Mouse (Mus musculus) stomach, adult 2 months (tissue): ENCODE results near the gene Tmem145. TPM values are rescaled to one million over a fixed set of nuclear protein-coding genes. Genes with fewer than 3 reads are reported as not detected.

Source experiments
- polyA plus RNA-seq: library from polyadenylated mRNA; depleted of rRNA; stranded (reverse); fragments of >200 nt; gene quantifications from 2 replicates; pipeline ENCODE4 v1.2.3, GENCODE M21; 2012; rRNA removed

Gene Tmem145
- polyA plus RNA-seq, result 0.70 and 1.0 TPM in 2 replicates

GRCm38 (mm10) chr7:25305956-25306613 lies at the start of gene Tmem145:
Tmem145 (plus strand) TSS chr7:25306106.

GRCm38 (mm10) chr7:25267301-25267750 lies 38.6 kb upstream of the Tmem145 start, which contains the start of gene Cic:
Cic (plus strand) TSS chr7:25267704.

GRCm38 (mm10) chr7:25297454-25298325 lies 8.2 kb upstream of the Tmem145 start, which contains the start of gene Pafah1b3:
Pafah1b3 (minus strand) TSS chr7:25297986.

GRCm38 (mm10) chr7:25301063-25301462 lies 4.8 kb upstream of the Tmem145 start, which contains the start of gene Prr19:
Prr19 (plus strand) TSS chr7:25301411.

GRCm38 (mm10) chr7:25316532-25317445 lies 10.9 kb downstream of the Tmem145 start, which contains the start of gene Megf8:
Megf8 (plus strand) TSS chr7:25317164.

Other genes starting within 250 kb of the Tmem145 start
- 20.0 and 23.3 TPM in 2 replicates for gene Grik5, start 233.8 kb upstream of the Tmem145 start, polyA plus RNA-seq
- 22.3 and 26.9 TPM in 2 replicates for gene Zfp574, start 233.5 kb upstream of the Tmem145 start, polyA plus RNA-seq
- gene Pou2f2, start 126.4 kb upstream of the Tmem145 start, polyA plus RNA-seq, result 0.43 and 0.74 TPM in 2 replicates
- 36.0 and 52.0 TPM in 2 replicates for gene Dedd2, start 85.5 kb upstream of the Tmem145 start, polyA plus RNA-seq
- 4.5 and 5.4 TPM in 2 replicates for gene Zfp526, start 84.7 kb upstream of the Tmem145 start, polyA plus RNA-seq
- gene Gsk3a, start 68.3 kb upstream of the Tmem145 start, polyA plus RNA-seq, result 56.6 and 57.3 TPM in 2 replicates
- gene Erf, start 55.3 kb upstream of the Tmem145 start, polyA plus RNA-seq, result 24.7 and 28.1 TPM in 2 replicates
- gene Cic, start 38.4 kb upstream of the Tmem145 start, polyA plus RNA-seq, result 34.1 and 42.6 TPM in 2 replicates
- gene Pafah1b3, start 8.1 kb upstream of the Tmem145 start, polyA plus RNA-seq, result 83.7 and 97.6 TPM in 2 replicates
- gene Prr19, start 4.7 kb upstream of the Tmem145 start, polyA plus RNA-seq, result not detected in 2 replicates
- 17.0 and 17.9 TPM in 2 replicates for gene Megf8, start 11.1 kb downstream of the Tmem145 start, polyA plus RNA-seq
- gene Cnfn, start 63.6 kb downstream of the Tmem145 start, polyA plus RNA-seq, result 2,206 and 4,043 TPM in 2 replicates
- 26.7 and 31.7 TPM in 2 replicates for gene Lipe, start 92.6 kb downstream of the Tmem145 start, polyA plus RNA-seq
- gene Cxcl17, start 106.8 kb downstream of the Tmem145 start, polyA plus RNA-seq, result 73.0 and 75.1 TPM in 2 replicates
- 4.1 and 5.9 TPM in 2 replicates for gene Ceacam1, start 171.5 kb downstream of the Tmem145 start, polyA plus RNA-seq
- not detected in 2 replicates for gene Ceacam2, start 233.8 kb downstream of the Tmem145 start, polyA plus RNA-seq